Mouse (Mus musculus): ENCODE measurements around the gene Trim11. TPM values are rescaled to one million over a fixed set of nuclear protein-coding genes. Genes with fewer than 3 reads are reported as not detected.

The Trim11 gene
- total and polyA plus RNA-seq, 3 experiments: 11.9 to 19.4 (median 14.0) TPM

GRCm38 (mm10) chr11:58965001-58965760 is 12.7 kb upstream of the Trim11 start:
- no peaks in the 10 kb centered on the region for H3K4me1 ChIP-seq (ENCODE audit: control insufficient read depth, insufficient read depth, low read length)
- H3K27me3 ChIP-seq (ENCODE audit: control insufficient read depth, insufficient read depth, low read length): peaks cover 4% of the 10 kb centered on the region; the same call in 1 of the 2 replicates
- no peak for DNase-seq
- no peak overlapping the region for H3K4me3 ChIP-seq
- H3K36me3 ChIP-seq (ENCODE audit: control insufficient read depth, insufficient read depth, low read length): no peaks in the 10 kb centered on the region
- intact Hi-C loops (cut with DNase I): no loop called here
- TF ChIP-seq POLR2A (IDR thresholded peaks at IDR 0.05; ENCODE audit: insufficient read depth, low read depth, low read length) (no peak), CTCF (IDR thresholded peaks at IDR 0.05) (no peak), EP300 (IDR thresholded peaks at IDR 0.05; ENCODE audit: insufficient read depth, low read depth, low read length) (no peak)
- no peak overlapping the region for H3K27ac ChIP-seq
- H3K9ac ChIP-seq (ENCODE audit: low read depth, low read length): no peak overlapping the region
- no peaks in the 10 kb centered on the region for H3K79me2 ChIP-seq (replicated peaks; ENCODE audit: control insufficient read depth, insufficient read depth, low read length)
- WGBS: 47% methylated on average over 12 of the region's 12 CpGs

- intact Hi-C loops (cut with DNase I): no loop called here
- H3K27me3 ChIP-seq (ENCODE audit: control insufficient read depth, insufficient read depth, low read length): 0 out of 2 replicates have a peak, but pooled peaks cover under 1% of the 10 kb centered on the region
- H3K36me3 ChIP-seq (ENCODE audit: control insufficient read depth, insufficient read depth, low read length): no peaks in the 10 kb centered on the region
- TF ChIP-seq EP300 (IDR thresholded peaks at IDR 0.05; ENCODE audit: insufficient read depth, low read depth, low read length) (no peak), CTCF (IDR thresholded peaks at IDR 0.05) (peak; percentile 78), POLR2A (IDR thresholded peaks at IDR 0.05; ENCODE audit: insufficient read depth, low read depth, low read length) (no peak)
- H3K27ac ChIP-seq: no peak overlapping the region
- H3K79me2 ChIP-seq (replicated peaks; ENCODE audit: control insufficient read depth, insufficient read depth, low read length): no peaks in the 10 kb centered on the region
- no peaks in the 10 kb centered on the region for H3K4me1 ChIP-seq (ENCODE audit: control insufficient read depth, insufficient read depth, low read length)
- H3K9ac ChIP-seq (ENCODE audit: low read depth, low read length): no peak overlapping the region
- no peak overlapping the region for H3K4me3 ChIP-seq
- 98% methylated on average over 1 of the region's 1 CpGs for WGBS
- no peak for DNase-seq
Measured at GRCm38 (mm10) chr11:58967346-58967745, 10.5 kb upstream of the Trim11 start.

- intact Hi-C loops (cut with DNase I): no loop called here
- Histone ChIP-seq H3K79me2 (replicated peaks; ENCODE audit: control insufficient read depth, insufficient read depth, low read length) (no peaks in the 10 kb centered on the region), H3K27ac (no peak overlapping the region), H3K36me3 (ENCODE audit: control insufficient read depth, insufficient read depth, low read length) (no peaks in the 10 kb centered on the region), H3K9ac (ENCODE audit: low read depth, low read length) (no peak overlapping the region), H3K4me1 (ENCODE audit: control insufficient read depth, insufficient read depth, low read length) (no peaks in the 10 kb centered on the region), H3K4me3 (no peak overlapping the region), H3K27me3 (ENCODE audit: control insufficient read depth, insufficient read depth, low read length) (no peaks in the 10 kb centered on the region)
- DNase-seq: no peak
- TF ChIP-seq POLR2A (IDR thresholded peaks at IDR 0.05; ENCODE audit: insufficient read depth, low read depth, low read length) (no peak), EP300 (IDR thresholded peaks at IDR 0.05; ENCODE audit: insufficient read depth, low read depth, low read length) (no peak), CTCF (IDR thresholded peaks at IDR 0.05) (no peak)
- 82% methylated on average over 7 of the region's 7 CpGs for WGBS
Measured at GRCm38 (mm10) chr11:58968551-58968950, 9.3 kb upstream of the Trim11 start.

GRCm38 (mm10) chr11:58969027-58969426 is 8.9 kb upstream of the Trim11 start:
- WGBS: 71% methylated on average over 8 of the region's 8 CpGs
- TF ChIP-seq CTCF (IDR thresholded peaks at IDR 0.05) (no peak), POLR2A (IDR thresholded peaks at IDR 0.05; ENCODE audit: insufficient read depth, low read depth, low read length) (no peak), EP300 (IDR thresholded peaks at IDR 0.05; ENCODE audit: insufficient read depth, low read depth, low read length) (no peak)
- H3K79me2 ChIP-seq (replicated peaks; ENCODE audit: control insufficient read depth, insufficient read depth, low read length): no peaks in the 10 kb centered on the region
- H3K4me1 ChIP-seq (ENCODE audit: control insufficient read depth, insufficient read depth, low read length): no peaks in the 10 kb centered on the region
- no peak overlapping the region for H3K27ac ChIP-seq
- no peak overlapping the region for H3K9ac ChIP-seq (ENCODE audit: low read depth, low read length)
- no peaks in the 10 kb centered on the region for H3K27me3 ChIP-seq (ENCODE audit: control insufficient read depth, insufficient read depth, low read length)
- DNase-seq: no peak
- no peaks in the 10 kb centered on the region for H3K36me3 ChIP-seq (ENCODE audit: control insufficient read depth, insufficient read depth, low read length)
- H3K4me3 ChIP-seq: no peak overlapping the region
- intact Hi-C loops (cut with DNase I): no loop called here

- TF ChIP-seq CTCF (IDR thresholded peaks at IDR 0.05) (no peak), EP300 (IDR thresholded peaks at IDR 0.05; ENCODE audit: insufficient read depth, low read depth, low read length) (no peak), POLR2A (IDR thresholded peaks at IDR 0.05; ENCODE audit: insufficient read depth, low read depth, low read length) (no peak)
- Histone ChIP-seq H3K79me2 (replicated peaks; ENCODE audit: control insufficient read depth, insufficient read depth, low read length) (no peaks in the 10 kb centered on the region), H3K9ac (ENCODE audit: low read depth, low read length) (no peak overlapping the region), H3K4me3 (no peak overlapping the region), H3K27me3 (ENCODE audit: control insufficient read depth, insufficient read depth, low read length) (no peaks in the 10 kb centered on the region), H3K36me3 (ENCODE audit: control insufficient read depth, insufficient read depth, low read length) (no peaks in the 10 kb centered on the region), H3K4me1 (ENCODE audit: control insufficient read depth, insufficient read depth, low read length) (no peaks in the 10 kb centered on the region), H3K27ac (no peak overlapping the region)
- no peak for DNase-seq
- WGBS: 76% methylated on average over 6 of the region's 6 CpGs
- intact Hi-C loops (cut with DNase I): loop anchor here (10.0 kb wide), 1 partner anchor 235 kb away; the partner anchor contains the start of genes 2310033P09Rik and Mrpl55
Measured at GRCm38 (mm10) chr11:58969659-58970058, 8.2 kb upstream of the Trim11 start.

GRCm38 (mm10) chr11:58970831-58971530 is 6.9 kb upstream of the Trim11 start:
- Histone ChIP-seq H3K79me2 (replicated peaks; ENCODE audit: control insufficient read depth, insufficient read depth, low read length) (no peaks in the 10 kb centered on the region), H3K4me1 (ENCODE audit: control insufficient read depth, insufficient read depth, low read length) (no peaks in the 10 kb centered on the region), H3K36me3 (ENCODE audit: control insufficient read depth, insufficient read depth, low read length) (no peaks in the 10 kb centered on the region), H3K4me3 (no peak overlapping the region), H3K9ac (ENCODE audit: low read depth, low read length) (no peak overlapping the region), H3K27ac (no peak overlapping the region), H3K27me3 (ENCODE audit: control insufficient read depth, insufficient read depth, low read length) (no peaks in the 10 kb centered on the region)
- no peak for DNase-seq
- whole genome bisulfite sequencing: 87% methylated on average over 21 of the region's 21 CpGs
- intact Hi-C loops (cut with DNase I): loop anchor here (10.0 kb wide), 1 partner anchor 234 kb away; the partner anchor contains the start of genes 2310033P09Rik and Mrpl55
- TF ChIP-seq CTCF (IDR thresholded peaks at IDR 0.05): 0 out of 2 replicates have a peak, but pooled peaks have one; percentile 13
- no peak for TF ChIP-seq EP300 (IDR thresholded peaks at IDR 0.05; ENCODE audit: insufficient read depth, low read depth, low read length)
- TF ChIP-seq POLR2A (IDR thresholded peaks at IDR 0.05; ENCODE audit: insufficient read depth, low read depth, low read length): no peak

All from heart, adult 2 months (tissue).